Mouse (Mus musculus): ENCODE results near the gene Ahdc1. TPM values are rescaled to one million over a fixed set of nuclear protein-coding genes. Genes with fewer than 3 reads are reported as not detected.
A peak's percentile ranks its signal among the peaks of the same experiment; 100 is the strongest.

Gene Ahdc1
- polyA plus RNA-seq, 1 experiment from 2014 or later, result 8.0 TPM

DNA sequence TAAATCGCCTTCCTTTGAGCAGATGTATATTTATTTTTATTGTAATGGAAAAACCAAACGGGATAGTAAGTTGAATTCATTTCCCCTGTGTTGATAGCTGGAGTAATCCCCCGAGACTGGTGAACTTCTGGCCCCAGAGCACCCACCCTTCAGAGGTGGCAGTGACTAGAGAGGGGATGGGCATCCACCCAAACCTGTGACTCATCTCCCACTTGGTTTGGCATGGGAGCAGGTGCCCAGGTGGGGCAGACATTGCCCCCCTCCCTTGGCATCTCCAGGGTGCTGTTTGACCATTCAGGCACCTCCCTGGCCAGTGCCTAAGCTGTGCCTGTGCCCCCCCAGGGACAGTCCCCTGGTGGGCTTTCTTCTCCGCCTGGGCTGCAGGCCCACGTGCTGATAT, 3.0 kb downstream of the Ahdc1 start:
- WGBS, result 27% methylated on average over 5 of the region's 5 CpGs
- peak overlapping the region; percentile 91 for H3K4me2 ChIP-seq (ENCODE audit: low read depth, low read length)
- 0 out of 2 replicates have a peak, but pooled peaks cover 2% of the 10 kb centered on the region for H3K36me3 ChIP-seq (ENCODE audit: control insufficient read depth, insufficient read depth, low read length)
- peaks cover 18% of the 10 kb centered on the region; the same call in 1 of the 2 replicates for H3K27me3 ChIP-seq (ENCODE audit: control insufficient read depth, insufficient read depth, low read depth, low read length)
- peak overlapping the region; percentile 99 for H3K9ac ChIP-seq (ENCODE audit: low read length)
- peak overlapping the region; percentile 97; the same call in 1 of the 2 replicates for H3K27ac ChIP-seq (ENCODE audit: low read length)
- peaks cover 63% of the 10 kb centered on the region for H3K4me1 ChIP-seq (replicated peaks; ENCODE audit: control insufficient read depth, insufficient read depth, low read length)
- no peaks in the 10 kb centered on the region for H3K9me3 ChIP-seq (ENCODE audit: control insufficient read depth, low read length)
- peak overlapping the region; percentile 94 for H3K4me3 ChIP-seq (ENCODE audit: low read length)
- no peak for ATAC-seq (ENCODE audit: low read depth)

- Histone ChIP-seq H3K36me3 (ENCODE audit: control insufficient read depth, insufficient read depth, low read length) (0 out of 2 replicates have a peak, but pooled peaks cover 2% of the 10 kb centered on the region), H3K9me3 (ENCODE audit: control insufficient read depth, low read length) (no peaks in the 10 kb centered on the region), H3K4me3 (ENCODE audit: low read length) (no peak overlapping the region), H3K4me2 (ENCODE audit: low read depth, low read length) (no peak overlapping the region), H3K4me1 (replicated peaks; ENCODE audit: control insufficient read depth, insufficient read depth, low read length) (peaks cover 69% of the 10 kb centered on the region), H3K27ac (ENCODE audit: low read length) (no peak overlapping the region), H3K9ac (ENCODE audit: low read length) (no peak overlapping the region), H3K27me3 (ENCODE audit: control insufficient read depth, insufficient read depth, low read depth, low read length) (peaks cover 10% of the 10 kb centered on the region; the same call in 1 of the 2 replicates)
- 39% methylated on average over 10 of the region's 10 CpGs for WGBS
- ATAC-seq (ENCODE audit: low read depth), result no peak
These were observed 4.0 kb downstream of the Ahdc1 start for GRCm38 (mm10) chr4:133014896-133015709.

DNA sequence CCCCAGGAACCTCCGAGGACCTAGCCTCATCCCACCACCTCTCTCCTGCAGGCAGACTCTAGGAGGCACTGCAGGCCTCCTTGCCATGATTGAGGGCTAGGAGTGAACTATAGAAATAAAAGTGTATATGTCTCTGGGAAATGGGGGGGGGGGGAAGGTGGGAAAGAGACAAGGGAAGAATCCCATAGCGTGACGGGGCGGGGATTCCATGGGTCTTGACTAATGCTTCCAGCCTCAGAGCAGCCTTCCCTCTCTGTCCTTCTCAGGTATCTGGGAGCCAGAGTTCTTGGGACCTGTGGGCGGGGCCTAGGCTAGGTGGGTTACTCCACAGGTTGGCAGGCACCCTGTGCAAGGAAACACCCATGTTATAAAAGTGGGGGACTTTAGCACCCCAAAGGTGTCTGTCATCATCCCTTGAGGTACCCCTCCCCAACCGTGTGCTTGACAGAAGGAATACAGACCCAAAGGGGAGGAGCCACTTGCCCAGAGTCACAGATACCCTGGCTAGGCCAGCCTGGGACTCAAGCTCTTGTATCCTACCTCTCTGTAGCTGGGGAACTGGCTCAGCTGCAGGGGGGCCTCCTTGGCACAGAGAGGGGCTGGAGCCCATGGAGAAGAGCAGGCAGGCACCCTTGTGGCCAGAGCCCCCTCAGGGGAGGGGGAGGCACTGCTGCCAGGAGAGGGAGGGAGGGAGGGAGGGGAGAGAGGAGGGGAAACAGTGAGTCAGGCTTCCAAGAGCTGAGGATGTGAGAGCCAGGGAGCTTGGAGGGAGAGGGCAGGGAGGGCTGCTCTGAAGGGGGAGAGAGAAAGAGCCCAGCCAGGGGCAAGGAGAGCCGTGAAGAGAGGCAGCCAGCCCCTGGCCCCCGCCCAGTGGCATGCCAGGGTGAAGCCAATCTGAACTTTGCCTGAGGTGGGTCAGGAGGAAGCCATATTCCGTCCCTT, 4.9 kb downstream of the Ahdc1 start:
- peaks cover 71% of the 10 kb centered on the region for H3K4me1 ChIP-seq (replicated peaks; ENCODE audit: control insufficient read depth, insufficient read depth, low read length)
- peak overlapping the region; percentile 43; the same call in 1 of the 2 replicates for H3K9ac ChIP-seq (ENCODE audit: low read length)
- peak; percentile 3; the same call in 1 of the 2 replicates for ATAC-seq (ENCODE audit: low read depth)
- peaks cover 2% of the 10 kb centered on the region; the same call in 1 of the 2 replicates for H3K27me3 ChIP-seq (ENCODE audit: control insufficient read depth, insufficient read depth, low read depth, low read length)
- H3K4me3 ChIP-seq (ENCODE audit: low read length), result no peak overlapping the region
- H3K9me3 ChIP-seq (ENCODE audit: control insufficient read depth, low read length), result no peaks in the 10 kb centered on the region
- 30% methylated on average over 9 of the region's 9 CpGs for WGBS
- H3K27ac ChIP-seq (ENCODE audit: low read length), result peak overlapping the region; percentile 85
- peak overlapping the region; percentile 18 for H3K4me2 ChIP-seq (ENCODE audit: low read depth, low read length)
- H3K36me3 ChIP-seq (ENCODE audit: control insufficient read depth, insufficient read depth, low read length), result 0 out of 2 replicates have a peak, but pooled peaks cover 2% of the 10 kb centered on the region

GRCm38 (mm10) chr4:133016677-133017415, 5.8 kb downstream of the Ahdc1 start:
- peak; percentile 2; the same call in 1 of the 2 replicates for ATAC-seq (ENCODE audit: low read depth)
- Histone ChIP-seq H3K27me3 (ENCODE audit: control insufficient read depth, insufficient read depth, low read depth, low read length) (no peaks in the 10 kb centered on the region), H3K9ac (ENCODE audit: low read length) (peak overlapping the region; percentile 43), H3K4me3 (ENCODE audit: low read length) (no peak overlapping the region), H3K36me3 (ENCODE audit: control insufficient read depth, insufficient read depth, low read length) (0 out of 2 replicates have a peak, but pooled peaks cover 2% of the 10 kb centered on the region), H3K27ac (ENCODE audit: low read length) (peak overlapping the region; percentile 85), H3K4me1 (replicated peaks; ENCODE audit: control insufficient read depth, insufficient read depth, low read length) (peaks cover 79% of the 10 kb centered on the region), H3K9me3 (ENCODE audit: control insufficient read depth, low read length) (no peaks in the 10 kb centered on the region), H3K4me2 (ENCODE audit: low read depth, low read length) (peak overlapping the region; percentile 18)
- 40% methylated on average over 4 of the region's 4 CpGs for WGBS

DNA sequence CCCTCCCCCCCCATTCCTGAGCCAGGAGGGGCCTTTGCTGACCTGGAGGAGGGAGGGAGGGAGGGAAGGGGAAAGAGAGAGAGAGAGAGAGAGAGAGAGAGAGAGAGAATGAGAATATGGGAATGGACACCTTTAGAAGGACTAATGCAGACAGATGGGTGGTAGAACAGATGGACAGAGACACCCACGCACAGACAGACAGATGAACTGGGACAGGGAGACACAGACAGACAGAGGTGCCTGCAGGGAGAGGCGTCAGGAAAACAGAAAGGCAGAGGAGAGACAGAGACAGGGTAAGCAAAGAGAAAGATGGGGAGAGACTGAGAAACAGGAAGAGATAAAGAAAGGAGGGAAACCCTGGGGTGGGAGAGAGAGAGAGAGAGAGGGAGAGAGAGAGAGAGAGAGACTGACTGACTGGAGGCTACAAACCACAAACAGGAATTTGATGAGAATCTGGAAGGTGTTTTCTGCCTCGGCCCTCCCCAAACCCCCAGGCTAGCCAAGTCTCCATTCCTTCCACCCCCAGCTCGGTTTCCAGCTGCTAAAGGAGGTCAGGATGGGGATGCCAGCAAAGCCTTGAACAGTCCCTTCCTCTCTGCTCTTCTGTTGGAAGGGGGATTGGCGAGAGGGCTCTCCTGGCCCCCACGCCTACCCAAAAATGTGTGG, 6.7 kb downstream of the Ahdc1 start:
- Histone ChIP-seq H3K27ac (ENCODE audit: low read length) (no peak overlapping the region), H3K4me1 (replicated peaks; ENCODE audit: control insufficient read depth, insufficient read depth, low read length) (peaks cover 88% of the 10 kb centered on the region), H3K9me3 (ENCODE audit: control insufficient read depth, low read length) (no peaks in the 10 kb centered on the region), H3K4me2 (ENCODE audit: low read depth, low read length) (no peak overlapping the region), H3K27me3 (ENCODE audit: control insufficient read depth, insufficient read depth, low read depth, low read length) (no peaks in the 10 kb centered on the region), H3K9ac (ENCODE audit: low read length) (peak overlapping the region; percentile 28; the same call in 1 of the 2 replicates), H3K4me3 (ENCODE audit: low read length) (no peak overlapping the region), H3K36me3 (ENCODE audit: control insufficient read depth, insufficient read depth, low read length) (0 out of 2 replicates have a peak, but pooled peaks cover 2% of the 10 kb centered on the region)
- 57% methylated on average over 6 of the region's 6 CpGs for WGBS
- no peak for ATAC-seq (ENCODE audit: low read depth)

DNA sequence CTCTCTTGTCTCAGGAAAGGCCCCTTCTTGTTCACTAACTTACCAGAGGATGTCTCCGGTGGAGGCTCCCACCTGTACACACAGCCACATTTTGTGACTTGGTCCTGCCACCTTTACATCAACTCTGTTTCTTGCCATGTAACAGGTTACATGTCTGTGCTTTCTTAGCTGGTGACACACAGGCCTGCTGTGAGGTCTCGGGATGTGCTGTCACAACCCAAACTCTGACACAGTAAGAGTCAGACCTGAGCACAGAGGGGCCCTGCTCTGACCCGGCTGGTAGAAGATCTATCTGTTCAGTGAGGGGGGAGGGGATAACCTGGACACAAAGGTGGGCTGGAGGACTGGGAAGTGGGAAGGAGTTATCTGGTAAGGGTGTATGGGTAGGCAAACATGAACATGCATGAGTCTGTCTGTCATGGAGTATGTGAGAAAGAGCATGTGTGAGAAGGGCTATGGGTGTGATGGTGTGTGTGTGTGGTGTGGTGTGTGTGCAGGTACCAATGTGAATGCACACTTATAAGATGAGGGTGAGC, 7.3 kb downstream of the Ahdc1 start:
- Histone ChIP-seq H3K9me3 (ENCODE audit: control insufficient read depth, low read length) (no peaks in the 10 kb centered on the region), H3K4me2 (ENCODE audit: low read depth, low read length) (no peak overlapping the region), H3K4me1 (replicated peaks; ENCODE audit: control insufficient read depth, insufficient read depth, low read length) (peaks cover 91% of the 10 kb centered on the region), H3K4me3 (ENCODE audit: low read length) (no peak overlapping the region), H3K36me3 (ENCODE audit: control insufficient read depth, insufficient read depth, low read length) (0 out of 2 replicates have a peak, but pooled peaks cover 2% of the 10 kb centered on the region), H3K27me3 (ENCODE audit: control insufficient read depth, insufficient read depth, low read depth, low read length) (no peaks in the 10 kb centered on the region), H3K9ac (ENCODE audit: low read length) (0 out of 2 replicates have a peak overlapping the region, but pooled peaks have one; percentile 26), H3K27ac (ENCODE audit: low read length) (no peak overlapping the region)
- ATAC-seq (ENCODE audit: low read depth), result no peak
- WGBS, result 72% methylated on average over 3 of the region's 3 CpGs

DNA sequence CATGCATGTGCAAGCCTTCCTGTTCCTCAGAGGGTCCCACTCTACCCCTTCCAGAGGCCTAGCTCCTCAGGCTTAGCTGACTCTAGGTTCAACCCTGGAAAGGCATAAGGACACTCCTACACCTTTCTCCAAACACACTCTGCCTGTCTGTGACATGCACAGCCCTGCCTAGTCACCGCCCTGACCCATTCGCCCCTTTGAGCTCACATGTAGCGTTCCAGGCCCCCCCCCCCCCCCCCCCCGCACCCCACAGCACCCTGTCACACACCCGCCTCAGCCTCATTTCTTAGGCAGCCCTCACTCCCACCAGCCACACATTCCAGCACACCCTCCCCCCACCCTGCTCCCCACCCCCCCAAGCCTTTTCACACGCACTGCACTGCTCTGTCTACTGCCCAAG, 9.7 kb downstream of the Ahdc1 start:
- Histone ChIP-seq H3K4me2 (ENCODE audit: low read depth, low read length) (no peak overlapping the region), H3K27ac (ENCODE audit: low read length) (peak overlapping the region; percentile 87), H3K4me3 (ENCODE audit: low read length) (no peak overlapping the region), H3K4me1 (replicated peaks; ENCODE audit: control insufficient read depth, insufficient read depth, low read length) (peaks cover 91% of the 10 kb centered on the region), H3K36me3 (ENCODE audit: control insufficient read depth, insufficient read depth, low read length) (0 out of 2 replicates have a peak, but pooled peaks cover 2% of the 10 kb centered on the region), H3K9ac (ENCODE audit: low read length) (peak overlapping the region; percentile 36; the same call in 1 of the 2 replicates), H3K27me3 (ENCODE audit: control insufficient read depth, insufficient read depth, low read depth, low read length) (no peaks in the 10 kb centered on the region), H3K9me3 (ENCODE audit: control insufficient read depth, low read length) (no peaks in the 10 kb centered on the region)
- peak; percentile 20; the same call in 1 of the 2 replicates for ATAC-seq (ENCODE audit: low read depth)
- 52% methylated on average over 4 of the region's 6 CpGs for WGBS
